Mouse (Mus musculus) layer of hippocampus, adult 6 months (tissue): Measurements from ENCODE around the gene Maea. TPM values are rescaled to one million over a fixed set of nuclear protein-coding genes. Genes with fewer than 3 reads are reported as not detected.

ENCODE experiments used
- long read RNA-seq, 2 experiments: library from polyadenylated mRNA; unstranded; transcript quantifications; one replicate each; pipeline ENCODE4 v2.0.0; 2019 to 2020
- polyA plus RNA-seq: library from polyadenylated mRNA; unstranded; fragments of <200 nt; fragmentation: Nextera tagmentation; gene quantifications from 2 replicates; pipeline ENCODE4 v1.2.3, GENCODE M21; 2021

Gene Maea
- polyA plus RNA-seq = 89.1 and 90.8 TPM in 2 replicates
- long read RNA-seq, experiment 1, transcript Maea-205 (2 exons, 496 nt) = minor isoform, 10 of 164 reads
- long read RNA-seq, experiment 1, transcript Maea-201 (9 exons, 2,193 nt) = major isoform, 127 of 164 reads
- long read RNA-seq, experiment 1, partial matches to known transcripts = 17 of 164 reads
- long read RNA-seq, experiment 1, other reads (novel, unspliced or antisense) = 10 of 164 reads
- long read RNA-seq, experiment 2, transcript Maea-201 (9 exons, 2,193 nt) = major isoform, 527 of 592 reads
- long read RNA-seq, experiment 2, partial matches to known transcripts = 19 of 592 reads
- long read RNA-seq, experiment 2, other reads (novel, unspliced or antisense) = 42 of 592 reads

DNA sequence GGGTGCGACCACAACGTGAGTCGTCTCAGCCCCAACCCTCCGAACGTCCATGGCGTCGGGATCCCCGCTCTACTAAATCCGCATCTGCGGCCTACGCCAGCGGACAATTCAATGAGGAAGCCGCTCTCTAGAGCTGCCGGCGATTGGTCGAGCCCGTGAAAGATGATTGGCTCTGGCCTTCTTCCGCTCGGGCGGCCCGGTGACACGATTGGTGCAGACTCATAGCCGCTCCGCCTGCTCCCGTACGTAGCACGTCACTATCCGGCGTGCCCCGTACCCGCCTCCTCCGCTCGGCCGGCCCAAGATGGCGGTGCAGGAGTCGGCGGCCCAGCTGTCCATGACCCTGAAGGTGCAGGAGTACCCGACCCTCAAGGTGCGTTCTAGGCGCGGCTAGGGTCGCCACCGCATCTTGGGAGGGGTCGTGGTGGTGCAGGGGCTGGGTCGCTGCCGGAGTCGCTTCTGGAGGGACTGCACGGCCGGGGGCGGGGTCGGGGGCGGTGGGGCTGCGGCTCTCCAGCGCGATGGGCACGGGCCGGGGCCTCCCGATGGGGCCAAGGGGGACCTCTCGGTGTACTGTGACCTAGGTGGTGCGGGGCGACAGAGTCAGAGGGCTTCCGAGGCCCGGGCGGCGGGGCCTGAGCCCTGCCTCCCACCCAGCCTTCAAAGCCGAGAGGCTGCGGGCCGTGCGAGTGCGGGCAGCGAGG is at the start of gene Maea:
Gene Maea (plus strand): TSS at position 237 of the 704 bp plus-strand sequence.

DNA sequence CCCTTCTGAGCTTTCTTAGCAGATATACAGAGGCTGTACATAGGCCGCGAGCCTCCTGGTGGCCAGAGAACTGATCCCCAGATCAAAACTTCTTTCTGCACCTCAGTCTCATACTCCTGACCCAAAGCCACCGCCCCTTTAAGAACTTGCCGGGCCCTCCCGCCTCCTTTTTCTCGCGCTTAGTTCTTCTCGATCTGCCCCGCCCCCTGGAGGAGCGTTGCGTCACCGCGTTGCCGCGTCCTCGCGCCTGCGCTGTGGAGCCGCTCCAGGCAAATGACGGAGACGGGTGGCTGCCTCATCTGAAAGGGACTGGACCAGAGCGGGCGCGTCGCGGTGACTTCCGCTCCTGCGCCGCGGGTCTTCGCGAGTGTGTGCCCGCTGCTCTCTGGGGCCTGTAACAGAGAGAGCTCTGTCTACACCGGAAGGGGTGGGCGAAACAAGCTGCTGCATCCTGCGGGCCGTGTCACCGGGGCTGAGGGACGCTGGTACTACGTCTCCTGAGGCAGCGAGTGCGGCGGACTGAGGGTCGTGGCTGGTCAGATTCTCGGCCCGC is 43.1 kb downstream of the Maea start, which contains the start of gene Uvssa:
Gene Uvssa (plus strand): TSS at position 248 of the 553 bp plus-strand sequence.

Other genes starting within 250 kb of the Maea start
- gene Slc5a1, start 231.3 kb upstream of the Maea start, polyA plus RNA-seq = 0.20 and 0.25 TPM in 2 replicates
- 0.08 TPM in 1 of 2 replicates, not detected in the other for gene Spon2, start 117.1 kb upstream of the Maea start, polyA plus RNA-seq
- gene Ctbp1, start 60.5 kb upstream of the Maea start, polyA plus RNA-seq = 61.3 and 74.6 TPM in 2 replicates
- 1.6 and 2.6 TPM in 2 replicates for gene Uvssa, start 43.0 kb downstream of the Maea start, polyA plus RNA-seq
- gene Nkx1-1, start 98.5 kb downstream of the Maea start, polyA plus RNA-seq = not detected in 2 replicates